Mouse (Mus musculus): ENCODE results near the gene Abhd17c.

GRCm38 (mm10) chr7:84073856-84074255 is 77.8 kb downstream of the Abhd17c start:
- no peak for TF ChIP-seq GATA1 (IDR thresholded peaks at IDR 0.05; ENCODE audit: borderline replicate concordance, low read length)
- no peak for TF ChIP-seq FLI1 (IDR thresholded peaks at IDR 0.05; ENCODE audit: low read length)
